Mouse (Mus musculus): ENCODE measurements around the gene Hspa1b. TPM values are rescaled to one million over a fixed set of nuclear protein-coding genes. Genes with fewer than 3 reads are reported as not detected.
"Not testable (repeated sequence)": the region's sequence is repeated elsewhere in the genome, so short reads cannot be mapped to it uniquely, and the experiment has no call there.

Gene Hspa1b
- polyA plus RNA-seq, 1 experiment from 2014 or later = 0.80 TPM

DNA sequence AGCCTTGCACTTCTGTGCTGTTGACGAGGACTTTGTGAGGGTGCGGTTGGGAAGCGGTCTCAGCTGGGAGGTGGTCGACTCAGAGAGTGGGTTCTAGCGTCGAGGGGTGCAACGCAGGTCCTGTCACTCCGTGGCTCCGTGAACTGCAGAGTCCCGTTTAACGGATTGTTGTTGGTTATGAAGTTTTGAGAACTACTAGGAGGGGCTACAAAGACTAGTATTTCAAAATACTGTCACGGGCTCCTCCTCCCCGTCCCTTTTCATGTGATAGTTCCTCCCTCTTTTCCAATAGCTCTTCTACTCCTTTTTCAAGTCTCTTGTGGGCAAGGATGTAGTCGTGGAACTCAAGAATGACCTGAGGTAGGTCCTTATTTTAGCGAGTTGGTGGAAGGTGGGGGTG lies 23.3 kb upstream of the Hspa1b start:
- Histone ChIP-seq H3K27ac (ENCODE audit: low read length) (peak overlapping the region; percentile 99), H3K9me3 (ENCODE audit: low read length) (no peaks in the 10 kb centered on the region), H3K4me1 (ENCODE audit: insufficient read depth, low read length) (peaks cover 27% of the 10 kb centered on the region), H3K27me3 (ENCODE audit: insufficient read depth, low read length) (no peaks in the 10 kb centered on the region), H3K36me3 (ENCODE audit: insufficient read depth, low read length) (peaks cover 17% of the 10 kb centered on the region), H3K9ac (replicated peaks; ENCODE audit: low read length) (peak overlapping the region; percentile 96), H3K4me2 (replicated peaks; ENCODE audit: low read depth, low read length) (peak overlapping the region; percentile 82), H3K4me3 (ENCODE audit: low read length) (peak overlapping the region; percentile 92)
- ATAC-seq (ENCODE audit: low FRiP score, low TSS enrichment) = no peak; the same call in 1 of the 2 replicates
- 0% methylated on average over 15 of the region's 15 CpGs for WGBS

DNA sequence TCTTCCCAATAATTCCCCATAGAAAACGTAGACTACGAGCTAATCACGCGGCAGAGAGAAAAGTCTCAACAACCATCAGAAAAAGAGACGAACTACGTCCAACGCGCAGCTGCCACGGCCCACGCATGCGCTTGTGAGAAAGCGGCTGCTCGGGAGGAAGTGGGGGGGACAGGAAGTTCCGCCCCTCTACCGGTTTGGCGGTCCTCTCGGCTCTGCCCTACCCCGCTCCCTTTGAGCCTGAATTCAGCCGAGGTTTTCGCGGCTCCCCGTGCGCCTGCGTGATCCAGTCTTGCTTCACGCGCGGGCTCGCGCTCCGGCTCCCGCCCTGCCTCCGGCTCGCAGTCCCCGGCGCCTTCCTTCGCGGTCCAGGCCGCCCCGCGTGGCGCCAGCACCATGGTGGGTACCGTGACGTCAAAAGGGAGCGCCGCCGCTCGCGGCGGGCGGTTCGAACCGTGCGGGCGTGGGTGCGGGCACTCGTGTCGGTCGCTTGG lies 22.7 kb upstream of the Hspa1b start, which contains the start of gene Lsm2:
Gene Lsm2, plus strand, starts transcription at position 173 of the 491 bp plus-strand sequence.
- Histone ChIP-seq H3K4me3 (ENCODE audit: low read length) (peak within 1 kb of the TSS; percentile 92), H3K4me1 (ENCODE audit: insufficient read depth, low read length) (peaks cover 27% of the 10 kb centered on the region), H3K27me3 (ENCODE audit: insufficient read depth, low read length) (no peaks in the 10 kb centered on the region), H3K4me2 (replicated peaks; ENCODE audit: low read depth, low read length) (peak within 1 kb of the TSS; percentile 82), H3K9ac (replicated peaks; ENCODE audit: low read length) (peak within 1 kb of the TSS; percentile 96), H3K27ac (ENCODE audit: low read length) (peak within 1 kb of the TSS; percentile 99), H3K9me3 (ENCODE audit: low read length) (no peaks in the 10 kb centered on the region), H3K36me3 (ENCODE audit: insufficient read depth, low read length) (peaks cover 17% of the 10 kb centered on the region)
- WGBS = 0% methylated on average over 58 of the region's 58 CpGs
- ATAC-seq (ENCODE audit: low FRiP score, low TSS enrichment) = peak; percentile 94

DNA sequence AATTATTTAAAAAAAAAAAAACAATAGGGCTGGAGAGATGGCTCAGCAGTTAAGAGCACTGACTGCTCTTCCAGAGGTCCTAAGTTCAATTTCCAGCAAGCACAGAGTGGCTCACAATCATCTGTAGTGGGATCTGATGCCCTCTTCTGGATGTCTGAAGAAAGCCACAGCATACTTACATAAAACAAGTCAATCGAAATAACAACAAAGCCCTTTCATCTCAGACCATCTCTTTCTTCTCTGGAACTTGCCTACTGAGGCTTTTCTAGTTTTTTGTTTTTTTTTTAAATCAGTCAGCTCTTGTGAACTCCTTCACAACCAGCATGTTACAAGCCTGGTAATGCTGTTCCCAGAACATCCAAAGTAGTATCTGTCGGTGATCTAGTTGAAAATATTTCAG lies 21.6 kb upstream of the Hspa1b start:
- Histone ChIP-seq H3K36me3 (ENCODE audit: insufficient read depth, low read length) (peaks cover 8% of the 10 kb centered on the region; the same call in 1 of the 2 replicates), H3K4me2 (replicated peaks; ENCODE audit: low read depth, low read length) (peak overlapping the region; percentile 82), H3K9me3 (ENCODE audit: low read length) (no peaks in the 10 kb centered on the region), H3K9ac (replicated peaks; ENCODE audit: low read length) (peak overlapping the region; percentile 96), H3K4me3 (ENCODE audit: low read length) (peak overlapping the region; percentile 92), H3K27ac (ENCODE audit: low read length) (peak overlapping the region; percentile 99; the same call in 1 of the 2 replicates), H3K4me1 (ENCODE audit: insufficient read depth, low read length) (peaks cover 27% of the 10 kb centered on the region), H3K27me3 (ENCODE audit: insufficient read depth, low read length) (no peaks in the 10 kb centered on the region)
- 13% methylated on average over 2 of the region's 2 CpGs for WGBS
- no peak for ATAC-seq (ENCODE audit: low FRiP score, low TSS enrichment)

DNA sequence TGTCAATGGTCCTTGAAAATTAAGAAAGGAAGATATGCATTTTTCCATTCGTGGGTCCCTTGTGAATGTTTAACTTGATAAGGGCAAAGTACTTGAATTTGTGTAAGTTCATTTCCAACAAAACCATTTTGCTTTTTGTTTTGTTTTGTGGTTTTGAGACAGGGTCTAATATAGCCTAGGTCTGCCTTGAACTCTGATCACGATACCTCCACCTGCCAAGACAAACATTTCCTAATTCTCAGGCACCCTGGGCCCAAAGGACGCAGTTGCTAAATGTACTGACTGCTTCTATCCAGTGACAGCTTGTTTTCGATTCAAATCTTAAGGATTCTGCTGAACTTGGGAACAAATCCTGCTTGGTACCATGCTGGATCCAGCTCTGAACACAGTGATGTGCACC lies 20.6 kb upstream of the Hspa1b start:
- H3K36me3 ChIP-seq (ENCODE audit: insufficient read depth, low read length) = no peaks in the 10 kb centered on the region
- H3K4me1 ChIP-seq (ENCODE audit: insufficient read depth, low read length) = peaks cover 20% of the 10 kb centered on the region
- H3K9me3 ChIP-seq (ENCODE audit: low read length) = no peaks in the 10 kb centered on the region
- no peak overlapping the region for H3K4me2 ChIP-seq (replicated peaks; ENCODE audit: low read depth, low read length)
- no peak overlapping the region for H3K27ac ChIP-seq (ENCODE audit: low read length)
- H3K4me3 ChIP-seq (ENCODE audit: low read length) = no peak overlapping the region
- H3K9ac ChIP-seq (replicated peaks; ENCODE audit: low read length) = no peak overlapping the region
- no peaks in the 10 kb centered on the region for H3K27me3 ChIP-seq (ENCODE audit: insufficient read depth, low read length)
- no peak for ATAC-seq (ENCODE audit: low FRiP score, low TSS enrichment)
- WGBS = 87% methylated on average over 4 of the region's 4 CpGs

DNA sequence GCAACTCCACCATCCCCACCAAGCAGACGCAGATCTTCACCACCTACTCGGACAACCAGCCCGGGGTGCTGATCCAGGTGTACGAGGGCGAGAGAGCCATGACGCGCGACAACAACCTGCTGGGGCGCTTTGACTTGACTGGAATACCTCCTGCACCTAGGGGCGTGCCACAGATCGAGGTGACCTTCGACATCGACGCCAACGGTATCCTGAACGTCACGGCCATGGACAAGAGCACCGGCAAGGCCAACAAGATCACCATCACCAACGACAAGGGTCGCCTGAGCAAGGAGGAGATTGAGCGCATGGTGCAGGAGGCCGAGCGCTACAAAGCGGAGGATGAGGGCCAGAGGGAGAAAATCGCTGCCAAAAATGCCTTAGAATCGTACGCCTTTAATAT lies 19.2 kb upstream of the Hspa1b start:
- Histone ChIP-seq H3K9me3 (ENCODE audit: low read length) (no peaks in the 10 kb centered on the region), H3K36me3 (ENCODE audit: insufficient read depth, low read length) (no peaks in the 10 kb centered on the region), H3K4me1 (ENCODE audit: insufficient read depth, low read length) (peaks cover 18% of the 10 kb centered on the region), H3K9ac (replicated peaks; ENCODE audit: low read length) (no peak overlapping the region), H3K27me3 (ENCODE audit: insufficient read depth, low read length) (no peaks in the 10 kb centered on the region), H3K4me2 (replicated peaks; ENCODE audit: low read depth, low read length) (no peak overlapping the region), H3K4me3 (ENCODE audit: low read length) (no peak overlapping the region), H3K27ac (ENCODE audit: low read length) (no peak overlapping the region)
- no peak for ATAC-seq (ENCODE audit: low FRiP score, low TSS enrichment)
- 90% methylated on average over 27 of the region's 27 CpGs for WGBS

DNA sequence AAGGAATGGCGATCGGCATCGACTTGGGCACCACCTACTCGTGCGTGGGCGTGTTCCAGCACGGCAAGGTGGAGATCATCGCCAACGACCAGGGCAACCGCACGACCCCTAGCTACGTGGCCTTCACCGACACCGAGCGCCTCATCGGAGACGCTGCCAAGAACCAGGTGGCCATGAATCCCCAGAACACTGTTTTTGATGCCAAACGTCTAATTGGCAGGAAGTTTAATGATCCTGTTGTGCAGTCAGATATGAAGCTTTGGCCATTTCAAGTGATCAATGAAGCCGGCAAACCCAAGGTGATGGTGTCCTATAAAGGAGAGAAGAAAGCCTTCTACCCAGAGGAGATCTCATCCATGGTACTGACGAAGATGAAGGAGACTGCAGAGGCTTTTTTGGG lies 18.0 kb upstream of the Hspa1b start:
- no peak for ATAC-seq (ENCODE audit: low FRiP score, low TSS enrichment)
- H3K27ac ChIP-seq (ENCODE audit: low read length) = no peak overlapping the region
- WGBS = 90% methylated on average over 20 of the region's 20 CpGs
- no peaks in the 10 kb centered on the region for H3K27me3 ChIP-seq (ENCODE audit: insufficient read depth, low read length)
- H3K4me3 ChIP-seq (ENCODE audit: low read length) = no peak overlapping the region
- H3K9me3 ChIP-seq (ENCODE audit: low read length) = no peaks in the 10 kb centered on the region
- H3K4me1 ChIP-seq (ENCODE audit: insufficient read depth, low read length) = peaks cover 16% of the 10 kb centered on the region
- no peaks in the 10 kb centered on the region for H3K36me3 ChIP-seq (ENCODE audit: insufficient read depth, low read length)
- H3K9ac ChIP-seq (replicated peaks; ENCODE audit: low read length) = no peak overlapping the region
- H3K4me2 ChIP-seq (replicated peaks; ENCODE audit: low read depth, low read length) = no peak overlapping the region

DNA sequence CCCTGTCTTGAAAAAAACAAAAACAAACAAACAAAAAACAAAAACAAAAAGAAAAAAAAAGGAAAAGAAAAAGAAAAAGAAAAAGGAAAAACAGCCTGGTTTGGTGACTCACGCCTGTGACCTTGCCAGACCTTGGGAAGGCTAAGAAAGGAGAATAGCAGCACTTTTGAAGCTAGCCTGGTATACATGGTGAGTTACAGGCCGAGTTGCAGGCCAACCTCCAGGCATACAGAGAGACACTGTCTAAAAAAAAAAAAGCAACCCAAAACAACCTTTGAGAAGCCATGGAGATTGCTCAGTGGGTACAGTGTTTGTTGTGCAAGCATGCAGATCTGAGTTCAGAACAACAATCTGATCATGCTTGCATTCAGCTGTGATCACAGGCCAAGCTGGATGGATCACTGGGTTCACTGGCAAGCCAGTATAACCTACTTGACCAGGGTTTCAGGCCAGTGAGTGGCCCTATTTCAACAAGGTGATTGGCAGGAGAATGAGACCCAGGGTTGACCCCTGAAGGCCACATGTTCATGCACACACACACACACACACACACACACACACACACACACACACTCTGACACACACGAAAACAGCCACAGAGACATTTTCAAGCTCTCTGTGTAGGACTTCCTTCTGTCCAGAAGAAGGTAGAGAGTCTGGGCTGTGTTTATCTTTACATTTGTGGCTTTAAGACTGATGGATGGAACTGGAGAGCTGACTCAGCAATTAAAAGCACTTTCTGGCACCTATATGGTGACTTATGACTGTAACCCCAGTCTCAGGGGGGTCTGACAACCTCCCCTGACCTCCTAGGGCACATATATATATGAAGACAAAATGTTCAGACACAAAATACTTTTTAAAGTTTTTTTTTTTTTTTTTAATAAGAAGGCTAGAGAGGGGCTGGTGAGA lies 16.8 kb upstream of the Hspa1b start:
- no peak overlapping the region for H3K9ac ChIP-seq (replicated peaks; ENCODE audit: low read length)
- H3K4me3 ChIP-seq (ENCODE audit: low read length) = no peak overlapping the region
- H3K4me1 ChIP-seq (ENCODE audit: insufficient read depth, low read length) = peaks cover 12% of the 10 kb centered on the region
- H3K36me3 ChIP-seq (ENCODE audit: insufficient read depth, low read length) = no peaks in the 10 kb centered on the region
- 76% methylated on average over 3 of the region's 3 CpGs for WGBS
- H3K9me3 ChIP-seq (ENCODE audit: low read length) = no peaks in the 10 kb centered on the region
- no peak overlapping the region for H3K4me2 ChIP-seq (replicated peaks; ENCODE audit: low read depth, low read length)
- H3K27me3 ChIP-seq (ENCODE audit: insufficient read depth, low read length) = no peaks in the 10 kb centered on the region
- H3K27ac ChIP-seq (ENCODE audit: low read length) = no peak overlapping the region
- no peak for ATAC-seq (ENCODE audit: low FRiP score, low TSS enrichment)

DNA sequence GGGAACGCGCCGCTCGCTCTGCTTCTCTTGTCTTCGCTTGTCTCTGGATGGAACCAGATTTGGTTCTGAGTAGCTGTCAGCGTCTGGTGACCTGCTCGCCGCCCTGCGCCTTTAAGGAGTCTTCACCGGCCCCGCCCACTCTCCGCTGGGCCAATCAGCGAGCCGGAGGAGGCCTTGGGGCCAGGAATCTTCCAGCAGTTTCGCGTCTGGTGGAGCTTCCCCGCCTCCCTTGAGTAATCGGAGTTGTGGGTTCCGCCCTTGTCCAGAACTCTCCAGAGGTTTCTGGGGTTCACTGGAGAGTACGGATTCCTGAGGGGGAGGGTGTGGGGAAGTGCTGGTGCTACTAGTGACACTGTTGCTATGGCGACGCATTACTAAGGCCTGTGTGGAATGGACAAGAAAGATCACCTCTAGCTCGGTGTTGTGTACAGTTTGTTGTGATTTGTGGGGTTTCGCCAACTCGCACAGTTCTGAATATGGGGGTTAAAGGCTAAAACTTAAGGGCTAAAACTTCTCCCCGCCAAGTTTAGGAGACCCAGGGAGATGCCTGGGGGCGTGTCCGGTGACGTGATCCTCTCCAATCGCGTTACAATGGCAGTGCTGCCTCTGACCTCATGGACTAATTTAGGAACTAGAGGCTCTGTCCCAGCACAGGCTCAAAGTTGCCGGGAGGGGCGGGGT lies 13.2 kb upstream of the Hspa1b start, which contains the start of the genes Hspa1a and Hspa1l:
Gene Hspa1a, minus strand, starts transcription at position 88 of the 681 bp plus-strand sequence.
Gene Hspa1l, plus strand, starts transcription at position 635 of the 681 bp plus-strand sequence.
- Histone ChIP-seq H3K27me3 (ENCODE audit: insufficient read depth, low read length) (peaks cover 23% of the 10 kb centered on the region), H3K9ac (replicated peaks; ENCODE audit: low read length) (peak within 1 kb of the TSS; percentile 54), H3K27ac (ENCODE audit: low read length) (peak within 1 kb of the TSS; percentile 55), H3K4me2 (replicated peaks; ENCODE audit: low read depth, low read length) (peak within 1 kb of the TSS; percentile 84), H3K4me3 (ENCODE audit: low read length) (peak within 1 kb of the TSS; percentile 47)
- WGBS = under 1% methylated on average over 26 of the region's 33 CpGs
- H3K4me1 ChIP-seq (ENCODE audit: insufficient read depth, low read length); H3K9me3 ChIP-seq (ENCODE audit: low read length); H3K36me3 ChIP-seq (ENCODE audit: insufficient read depth, low read length): not testable (repeated sequence)
- peak; percentile 95 for ATAC-seq (ENCODE audit: low FRiP score, low TSS enrichment)

DNA sequence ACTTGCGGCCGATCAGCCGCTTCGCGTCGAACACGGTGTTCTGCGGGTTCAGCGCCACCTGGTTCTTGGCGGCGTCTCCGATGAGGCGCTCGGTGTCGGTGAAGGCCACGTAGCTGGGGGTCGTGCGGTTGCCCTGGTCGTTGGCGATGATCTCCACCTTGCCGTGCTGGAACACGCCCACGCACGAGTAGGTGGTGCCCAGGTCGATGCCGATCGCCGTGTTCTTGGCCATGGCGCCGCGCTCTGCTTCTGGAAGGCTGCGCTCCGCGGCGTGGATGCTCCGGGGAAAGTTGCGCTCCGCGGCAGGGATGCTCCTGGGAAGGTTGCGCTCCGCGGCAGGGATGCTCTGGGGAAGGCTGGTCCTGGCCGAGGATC lies 12.6 kb upstream of the Hspa1b start:
- 1% methylated on average over 23 of the region's 43 CpGs for WGBS
- Histone ChIP-seq H3K4me3 (ENCODE audit: low read length) (peak overlapping the region; percentile 47), H3K4me2 (replicated peaks; ENCODE audit: low read depth, low read length) (peak overlapping the region; percentile 84), H3K27me3 (ENCODE audit: insufficient read depth, low read length) (peaks cover 23% of the 10 kb centered on the region)
- not testable (repeated sequence) for H3K27ac ChIP-seq (ENCODE audit: low read length); H3K36me3 ChIP-seq (ENCODE audit: insufficient read depth, low read length); H3K9me3 ChIP-seq (ENCODE audit: low read length); H3K9ac ChIP-seq (replicated peaks; ENCODE audit: low read length); H3K4me1 ChIP-seq (ENCODE audit: insufficient read depth, low read length)
- ATAC-seq (ENCODE audit: low FRiP score, low TSS enrichment) = peak; percentile 49; the same call in 1 of the 2 replicates

Data from kidney, embryonic 16.5 days (tissue).